Mouse (Mus musculus) liver, embryonic 18 days (tissue): ENCODE measurements around the gene Prss43. TPM values are rescaled to one million over a fixed set of nuclear protein-coding genes. Genes with fewer than 3 reads are reported as not detected.

Experiments
- polyA plus RNA-seq: library from polyadenylated mRNA; depleted of rRNA; stranded (reverse); fragments of >200 nt; gene quantifications from 2 replicates; pipeline ENCODE4 v1.2.3, GENCODE M21; 2012; rRNA removed

Gene Prss43
- not detected in 2 replicates for polyA plus RNA-seq

GRCm38 (mm10) chr9:110826390-110826789 lies at the start of gene Prss43:
Gene Prss43, plus strand, starts transcription at chr9:110826690.

GRCm38 (mm10) chr9:110797866-110798265 lies 28.6 kb upstream of the Prss43 start, which contains the start of gene Prss42:
Gene Prss42, plus strand, starts transcription at chr9:110798166.

GRCm38 (mm10) chr9:110813789-110814188 lies 12.7 kb upstream of the Prss43 start, which contains the start of gene Prss44:
Gene Prss44, plus strand, starts transcription at chr9:110813994.

GRCm38 (mm10) chr9:110834411-110834810 lies 7.9 kb downstream of the Prss43 start, which contains the start of gene Prss45:
Gene Prss45, plus strand, starts transcription at chr9:110834588.

GRCm38 (mm10) chr9:110844206-110844605 lies 17.7 kb downstream of the Prss43 start, which contains the start of gene Prss46:
Gene Prss46, plus strand, starts transcription at chr9:110844506.

GRCm38 (mm10) chr9:110857781-110858472 lies 31.4 kb downstream of the Prss43 start, which contains the start of gene Prss50:
Gene Prss50, plus strand, starts transcription at chr9:110857967.

GRCm38 (mm10) chr9:110879191-110879920 lies 52.9 kb downstream of the Prss43 start, which contains the start of gene Als2cl:
Gene Als2cl, plus strand, starts transcription at chr9:110879870.

GRCm38 (mm10) chr9:110879998-110880561 lies 53.6 kb downstream of the Prss43 start, which contains the start of gene Tmie:
Gene Tmie, minus strand, starts transcription at chr9:110880113.

Other genes starting within 250 kb of the Prss43 start
- gene Nradd, start 202.2 kb upstream of the Prss43 start, polyA plus RNA-seq = 1.8 TPM in 2 replicates
- gene Nbeal2, start 172.5 kb upstream of the Prss43 start, polyA plus RNA-seq = 6.3 and 7.9 TPM in 2 replicates
- 59.7 and 60.4 TPM in 2 replicates for gene Ccdc12, start 170.2 kb upstream of the Prss43 start, polyA plus RNA-seq
- 0.08 TPM in 1 of 2 replicates, not detected in the other for gene Myl3, start 84.8 kb upstream of the Prss43 start, polyA plus RNA-seq
- 2.5 and 3.2 TPM in 2 replicates for gene Pth1r, start 79.5 kb upstream of the Prss43 start, polyA plus RNA-seq
- not detected in 2 replicates for gene Prss42, start 28.5 kb upstream of the Prss43 start, polyA plus RNA-seq
- gene Prss44, start 12.7 kb upstream of the Prss43 start, polyA plus RNA-seq = not detected in 2 replicates
- 0.03 TPM in 1 of 2 replicates, not detected in the other for gene Prss45, start 7.9 kb downstream of the Prss43 start, polyA plus RNA-seq
- not detected in 2 replicates for gene Prss46, start 17.8 kb downstream of the Prss43 start, polyA plus RNA-seq
- 1.5 and 1.6 TPM in 2 replicates for gene Prss50, start 31.3 kb downstream of the Prss43 start, polyA plus RNA-seq
- 5.9 and 6.7 TPM in 2 replicates for gene Als2cl, start 53.2 kb downstream of the Prss43 start, polyA plus RNA-seq
- 4.0 and 4.3 TPM in 2 replicates for gene Tmie, start 53.4 kb downstream of the Prss43 start, polyA plus RNA-seq
- not detected in 2 replicates for gene Fam240a, start 90.2 kb downstream of the Prss43 start, polyA plus RNA-seq
- gene Tdgf1, start 119.5 kb downstream of the Prss43 start, polyA plus RNA-seq = 0.02 TPM in 1 of 2 replicates, not detected in the other
- 0.05 and 0.10 TPM in 2 replicates for gene Lrrc2, start 124.9 kb downstream of the Prss43 start, polyA plus RNA-seq
- gene Rtp3, start 163.9 kb downstream of the Prss43 start, polyA plus RNA-seq = 39.5 and 40.2 TPM in 2 replicates
- 108 and 154 TPM in 2 replicates for gene Ltf, start 192.6 kb downstream of the Prss43 start, polyA plus RNA-seq
- gene Ccrl2, start 230.8 kb downstream of the Prss43 start, polyA plus RNA-seq = 5.9 and 7.2 TPM in 2 replicates